Mouse (Mus musculus) Muller cell, postnatal 12 days (primary cell): ENCODE data around the gene Katnbl1.
A peak's percentile ranks its signal among the peaks of the same experiment; 100 is the strongest.

Experiments
- DNase-seq: peaks from one replicate; pipeline ENCODE4 v3.0.0-alpha.2; 2015; ENCODE audit errors: inconsistent ontology term

Gene Katnbl1

GRCm38 (mm10) chr2:112378973-112379898, at the start of gene Katnbl1:
Gene Katnbl1 (plus strand): TSS chr2:112379211.
- DNase-seq: peak; percentile 97

- DNase-seq: no peak
Measured at GRCm38 (mm10) chr2:112332051-112332898, 46.7 kb upstream of the Katnbl1 start.

- no peak for DNase-seq
Measured at GRCm38 (mm10) chr2:112337211-112337610, 41.8 kb upstream of the Katnbl1 start.

GRCm38 (mm10) chr2:112339736-112340135, 39.3 kb upstream of the Katnbl1 start:
- DNase-seq: no peak

- no peak for DNase-seq
Measured at GRCm38 (mm10) chr2:112341117-112341516, 37.9 kb upstream of the Katnbl1 start.

GRCm38 (mm10) chr2:112348246-112348645, 30.8 kb upstream of the Katnbl1 start:
- no peak for DNase-seq

- DNase-seq: no peak
Measured at GRCm38 (mm10) chr2:112353685-112354455, 25.1 kb upstream of the Katnbl1 start.

GRCm38 (mm10) chr2:112359611-112360010, 19.4 kb upstream of the Katnbl1 start:
- no peak for DNase-seq

- DNase-seq: no peak
Measured at GRCm38 (mm10) chr2:112360012-112360780, 18.8 kb upstream of the Katnbl1 start.

GRCm38 (mm10) chr2:112360781-112361169, 18.2 kb upstream of the Katnbl1 start:
- DNase-seq: no peak

- DNase-seq: no peak
Measured at GRCm38 (mm10) chr2:112367222-112367621, 11.8 kb upstream of the Katnbl1 start.

GRCm38 (mm10) chr2:112367726-112368673, 11.0 kb upstream of the Katnbl1 start, which contains the start of gene Emc4:
Gene Emc4 (minus strand): TSS chr2:112368027.
- peak; percentile 81 for DNase-seq

- peak; percentile 43 for DNase-seq
Measured at GRCm38 (mm10) chr2:112369941-112370340, 9.1 kb upstream of the Katnbl1 start.

GRCm38 (mm10) chr2:112373141-112373540, 5.9 kb upstream of the Katnbl1 start:
- DNase-seq: peak; percentile 93

GRCm38 (mm10) chr2:112374610-112375009, 4.4 kb upstream of the Katnbl1 start:
- no peak for DNase-seq

GRCm38 (mm10) chr2:112380131-112380530, 1.1 kb downstream of the Katnbl1 start:
- DNase-seq: peak; percentile 31

- DNase-seq: no peak
Measured at GRCm38 (mm10) chr2:112381219-112381618, 2.2 kb downstream of the Katnbl1 start.

- no peak for DNase-seq
Measured at GRCm38 (mm10) chr2:112390843-112391242, 11.8 kb downstream of the Katnbl1 start.

- DNase-seq: no peak
Measured at GRCm38 (mm10) chr2:112391346-112392000, 12.5 kb downstream of the Katnbl1 start.
